Mouse (Mus musculus) liver, embryonic 11.5 days (tissue): ENCODE measurements around the gene Fgfr2. TPM values are rescaled to one million over a fixed set of nuclear protein-coding genes. Genes with fewer than 3 reads are reported as not detected.

Experiments used
- ATAC-seq: fragments of 200-750 bp; cut with Nextera tagmentation; replicated peaks from 2 replicates; pipeline ENCODE4 v1.8.0; 2017; ENCODE audit warnings: moderate number of reproducible peaks, mild to moderate bottlenecking, moderate TSS enrichment, moderate library complexity; ENCODE audit not compliant: low FRiP score
- DNase-seq: peaks from one replicate; pipeline ENCODE4 v3.0.0-alpha.2; 2017; ENCODE audit warnings: low spot score
- H3K27ac ChIP-seq: fragments of 300-500 bp; sonication (generic); 2 replicates; pipeline ENCODE4 v1.5.1; 2014; ENCODE audit warnings: mild to moderate bottlenecking, low read depth, low read length, control low read depth
- H3K27me3 ChIP-seq: fragments of 300-500 bp; sonication (generic); replicated peaks from 2 replicates; pipeline ENCODE4 v1.6.1; 2014; ENCODE audit warnings: low read length, mixed read lengths; ENCODE audit not compliant: control insufficient read depth, insufficient read depth
- H3K36me3 ChIP-seq: fragments of 300-500 bp; sonication (generic); 2 replicates; pipeline ENCODE4 v1.6.1; 2014; ENCODE audit warnings: mild to moderate bottlenecking, low read length, moderate library complexity, mixed read lengths; ENCODE audit not compliant: control insufficient read depth, insufficient read depth
- H3K4me1 ChIP-seq: fragments of 300-500 bp; sonication (generic); replicated peaks from 2 replicates; pipeline ENCODE4 v1.6.1; 2014; ENCODE audit warnings: low read length, mixed read lengths; ENCODE audit not compliant: control insufficient read depth, insufficient read depth
- H3K4me2 ChIP-seq: fragments of 300-500 bp; sonication (generic); 2 replicates; pipeline ENCODE4 v1.6.1; 2014; ENCODE audit warnings: mild to moderate bottlenecking, control low read depth, moderate library complexity
- H3K4me3 ChIP-seq: fragments of 300-500 bp; sonication (generic); 2 replicates; pipeline ENCODE4 v1.5.1; 2014; ENCODE audit warnings: low read depth, low read length, control low read depth
- H3K9ac ChIP-seq: fragments of 300-500 bp; sonication (generic); 2 replicates; pipeline ENCODE4 v1.6.1; 2014; ENCODE audit warnings: low read depth, low read length, control low read depth
- H3K9me3 ChIP-seq: fragments of 300-500 bp; sonication (generic); 2 replicates; pipeline ENCODE4 v1.6.1; 2016; ENCODE audit warnings: low read length, inconsistent platforms, mixed read lengths; ENCODE audit not compliant: control insufficient read depth
- WGBS: fragments of 180-500 bp; shearing (Covaris S2); extraction: QIAGEN DNeasy Blood & Tissue Kit; methylation state at CpG from one replicate; pipeline ENCODE4 v1.1.7; 2014; 5-methylcytosine and 5-hydroxymethylcytosine counted together
- polyA plus RNA-seq: library from polyadenylated mRNA; unstranded; fragments of >200 nt; fragmentation: Nextera tagmentation; extraction: Ambion mirVana; gene quantifications from 2 replicates; pipeline ENCODE4 v1.2.1, GENCODE M21; 2014

The Fgfr2 gene
- polyA plus RNA-seq, 1 experiment from 2014 or later = 32.6 TPM

- Histone ChIP-seq H3K4me1 (peaks cover 25% of the 10 kb centered on the region), H3K4me2 (0 out of 2 replicates have a peak overlapping the region, but pooled peaks have one; percentile 9), H3K9ac (no peak overlapping the region), H3K36me3 (no peaks in the 10 kb centered on the region), H3K9me3 (no peaks in the 10 kb centered on the region), H3K27me3 (no peaks in the 10 kb centered on the region), H3K27ac (no peak overlapping the region), H3K4me3 (no peak overlapping the region)
- DNase-seq (no peak), ATAC-seq (peak; percentile 76)
- WGBS = 48% methylated on average over 10 of the region's 10 CpGs
Measured at GRCm38 (mm10) chr7:132402377-132403084, 720.6 kb downstream of the Fgfr2 start.

- H3K9me3 ChIP-seq = no peaks in the 10 kb centered on the region
- H3K4me1 ChIP-seq = peaks cover 36% of the 10 kb centered on the region
- H3K4me3 ChIP-seq = no peak overlapping the region
- H3K4me2 ChIP-seq = no peak overlapping the region
- H3K27me3 ChIP-seq = no peaks in the 10 kb centered on the region
- H3K9ac ChIP-seq = no peak overlapping the region
- H3K27ac ChIP-seq = no peak overlapping the region
- DNase-seq = no peak
- ATAC-seq = no peak
- no peaks in the 10 kb centered on the region for H3K36me3 ChIP-seq
- 59% methylated on average over 3 of the region's 3 CpGs for WGBS
Measured at GRCm38 (mm10) chr7:132398487-132398886, 724.7 kb downstream of the Fgfr2 start.

GRCm38 (mm10) chr7:132396661-132397322 lies 726.4 kb downstream of the Fgfr2 start:
- H3K4me1 ChIP-seq = peaks cover 38% of the 10 kb centered on the region
- peak overlapping the region; percentile 62; the same call in 1 of the 2 replicates for H3K27ac ChIP-seq
- 0 out of 2 replicates have a peak overlapping the region, but pooled peaks have one; percentile 48 for H3K9ac ChIP-seq
- H3K36me3 ChIP-seq = no peaks in the 10 kb centered on the region
- H3K9me3 ChIP-seq = no peaks in the 10 kb centered on the region
- peak; percentile 83 for ATAC-seq
- no peak overlapping the region; the same call in 1 of the 2 replicates for H3K4me2 ChIP-seq
- no peak for DNase-seq
- H3K4me3 ChIP-seq = no peak overlapping the region
- no peaks in the 10 kb centered on the region for H3K27me3 ChIP-seq
- 34% methylated on average over 7 of the region's 7 CpGs for WGBS

- Histone ChIP-seq H3K4me1 (peaks cover 49% of the 10 kb centered on the region), H3K9ac (no peak overlapping the region), H3K4me3 (no peak overlapping the region), H3K9me3 (no peaks in the 10 kb centered on the region), H3K27ac (no peak overlapping the region), H3K27me3 (no peaks in the 10 kb centered on the region), H3K36me3 (no peaks in the 10 kb centered on the region), H3K4me2 (no peak overlapping the region)
- ATAC-seq (no peak), DNase-seq (no peak)
Measured at GRCm38 (mm10) chr7:132393582-132394175, 729.5 kb downstream of the Fgfr2 start.

GRCm38 (mm10) chr7:132393014-132393406 lies 730.1 kb downstream of the Fgfr2 start:
- H3K4me3 ChIP-seq = no peak overlapping the region
- H3K27me3 ChIP-seq = no peaks in the 10 kb centered on the region
- no peak overlapping the region for H3K9ac ChIP-seq
- H3K4me2 ChIP-seq = no peak overlapping the region
- DNase-seq (no peak), ATAC-seq (no peak)
- no peaks in the 10 kb centered on the region for H3K36me3 ChIP-seq
- H3K27ac ChIP-seq = no peak overlapping the region
- 67% methylated on average over 5 of the region's 5 CpGs for WGBS
- peaks cover 49% of the 10 kb centered on the region for H3K4me1 ChIP-seq
- H3K9me3 ChIP-seq = no peaks in the 10 kb centered on the region

- H3K9ac ChIP-seq = no peak overlapping the region
- peaks cover 46% of the 10 kb centered on the region for H3K4me1 ChIP-seq
Measured at GRCm38 (mm10) chr7:132392233-132393013, 730.7 kb downstream of the Fgfr2 start.

GRCm38 (mm10) chr7:132389473-132389872 lies 733.7 kb downstream of the Fgfr2 start:
- Histone ChIP-seq H3K4me1 (peaks cover 58% of the 10 kb centered on the region), H3K36me3 (no peaks in the 10 kb centered on the region), H3K9ac (no peak overlapping the region), H3K27ac (no peak overlapping the region), H3K4me3 (no peak overlapping the region), H3K27me3 (no peaks in the 10 kb centered on the region), H3K9me3 (no peaks in the 10 kb centered on the region), H3K4me2 (no peak overlapping the region)
- ATAC-seq = no peak
- 61% methylated on average over 7 of the region's 7 CpGs for WGBS
- DNase-seq = no peak

More at GRCm38 (mm10) chr7:132392233-132393013, 730.7 kb downstream of the Fgfr2 start:
- Histone ChIP-seq H3K4me3 (no peak overlapping the region), H3K4me2 (no peak overlapping the region), H3K9me3 (no peaks in the 10 kb centered on the region), H3K27ac (no peak overlapping the region), H3K36me3 (no peaks in the 10 kb centered on the region), H3K27me3 (no peaks in the 10 kb centered on the region)
- ATAC-seq (0 out of 2 replicates have a peak, but pooled peaks have one; percentile 22), DNase-seq (no peak)
- 39% methylated on average over 13 of the region's 13 CpGs for WGBS

- no peak overlapping the region for H3K4me3 ChIP-seq
- no peaks in the 10 kb centered on the region for H3K27me3 ChIP-seq
- H3K9me3 ChIP-seq = no peaks in the 10 kb centered on the region
- WGBS = 41% methylated on average over 5 of the region's 5 CpGs
- H3K4me2 ChIP-seq = peak overlapping the region; percentile 4
- ATAC-seq (peak; percentile 62; the same call in 1 of the 2 replicates), DNase-seq (no peak)
- H3K4me1 ChIP-seq = peaks cover 49% of the 10 kb centered on the region
- no peak overlapping the region for H3K9ac ChIP-seq
- no peak overlapping the region for H3K27ac ChIP-seq
- no peaks in the 10 kb centered on the region for H3K36me3 ChIP-seq
Measured at GRCm38 (mm10) chr7:132387507-132387906, 735.6 kb downstream of the Fgfr2 start.
